Mouse (Mus musculus): ENCODE results near the gene Pctp. TPM values are rescaled to one million over a fixed set of nuclear protein-coding genes. Genes with fewer than 3 reads are reported as not detected.

Gene Pctp
- polyA plus RNA-seq, 1 experiment: 9.9 TPM

- Histone ChIP-seq H3K4me1 (ENCODE audit: control insufficient read depth, insufficient read depth, low read length) (no peaks in the 10 kb centered on the region), H3K4me3 (replicated peaks; ENCODE audit: control insufficient read depth, low read depth, low read length) (no peak overlapping the region), H3K27ac (ENCODE audit: control insufficient read depth, insufficient read depth, low read depth, low read length, poor library complexity) (no peak overlapping the region)
- TF ChIP-seq CTCF (IDR thresholded peaks at IDR 0.05; ENCODE audit: control insufficient read depth, insufficient read depth, low read length) (no peak), POLR2A (IDR thresholded peaks at IDR 0.05; ENCODE audit: borderline replicate concordance, control insufficient read depth, low read depth, low read length) (no peak)
Measured at GRCm38 (mm10) chr11:89991661-89992060, 11.0 kb downstream of the Pctp start.

DNA sequence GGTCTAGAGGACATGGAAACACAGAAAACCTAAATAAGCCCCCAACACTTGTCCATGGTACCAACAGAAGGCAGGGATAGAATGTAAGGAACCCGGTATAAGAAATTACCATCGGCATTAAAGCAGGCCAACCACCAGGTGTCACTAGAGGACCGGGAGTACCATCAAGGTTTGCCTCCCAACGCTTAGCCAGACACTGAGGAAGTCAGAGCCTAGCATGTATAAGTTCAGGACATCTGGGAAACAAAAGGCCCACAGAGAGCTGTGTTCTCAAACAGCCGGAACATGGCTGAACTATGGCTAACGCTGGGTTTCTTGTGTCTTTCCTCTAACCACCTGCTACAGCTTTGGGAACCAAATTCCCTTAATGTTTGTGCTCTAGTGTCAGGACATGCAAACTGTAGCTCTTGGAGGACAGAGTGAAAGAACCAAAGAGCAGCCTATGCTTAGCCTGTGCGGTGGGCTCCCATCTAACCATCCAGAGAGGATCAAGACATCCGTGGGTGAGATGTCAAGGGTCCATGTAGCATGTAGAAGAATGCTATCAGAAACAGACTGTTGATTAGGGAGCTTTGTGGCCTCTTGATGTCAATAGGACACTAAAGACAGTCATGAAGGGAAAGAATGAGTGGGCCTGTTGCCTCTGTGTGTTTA lies 13.6 kb downstream of the Pctp start:
- WGBS: 21% methylated on average over 8 of the region's 8 CpGs
- Histone ChIP-seq H3K4me3 (replicated peaks; ENCODE audit: control insufficient read depth, low read depth, low read length) (no peak overlapping the region), H3K4me1 (ENCODE audit: control insufficient read depth, insufficient read depth, low read length) (peaks cover 1% of the 10 kb centered on the region; the same call in 1 of the 2 replicates), H3K27ac (ENCODE audit: control insufficient read depth, insufficient read depth, low read depth, low read length, poor library complexity) (no peak overlapping the region)
- TF ChIP-seq POLR2A (IDR thresholded peaks at IDR 0.05; ENCODE audit: borderline replicate concordance, control insufficient read depth, low read depth, low read length) (no peak), CTCF (IDR thresholded peaks at IDR 0.05; ENCODE audit: control insufficient read depth, insufficient read depth, low read length) (peak; percentile 90)

GRCm38 (mm10) chr11:89986516-89986915 lies 16.2 kb downstream of the Pctp start:
- no peak for TF ChIP-seq POLR2A (IDR thresholded peaks at IDR 0.05; ENCODE audit: borderline replicate concordance, control insufficient read depth, low read depth, low read length)
- TF ChIP-seq CTCF (IDR thresholded peaks at IDR 0.05; ENCODE audit: control insufficient read depth, insufficient read depth, low read length): no peak
- Histone ChIP-seq H3K27ac (ENCODE audit: control insufficient read depth, insufficient read depth, low read depth, low read length, poor library complexity) (no peak overlapping the region), H3K4me1 (ENCODE audit: control insufficient read depth, insufficient read depth, low read length) (peaks cover 1% of the 10 kb centered on the region; the same call in 1 of the 2 replicates), H3K4me3 (replicated peaks; ENCODE audit: control insufficient read depth, low read depth, low read length) (no peak overlapping the region)
- WGBS: 88% methylated on average over 8 of the region's 8 CpGs

DNA sequence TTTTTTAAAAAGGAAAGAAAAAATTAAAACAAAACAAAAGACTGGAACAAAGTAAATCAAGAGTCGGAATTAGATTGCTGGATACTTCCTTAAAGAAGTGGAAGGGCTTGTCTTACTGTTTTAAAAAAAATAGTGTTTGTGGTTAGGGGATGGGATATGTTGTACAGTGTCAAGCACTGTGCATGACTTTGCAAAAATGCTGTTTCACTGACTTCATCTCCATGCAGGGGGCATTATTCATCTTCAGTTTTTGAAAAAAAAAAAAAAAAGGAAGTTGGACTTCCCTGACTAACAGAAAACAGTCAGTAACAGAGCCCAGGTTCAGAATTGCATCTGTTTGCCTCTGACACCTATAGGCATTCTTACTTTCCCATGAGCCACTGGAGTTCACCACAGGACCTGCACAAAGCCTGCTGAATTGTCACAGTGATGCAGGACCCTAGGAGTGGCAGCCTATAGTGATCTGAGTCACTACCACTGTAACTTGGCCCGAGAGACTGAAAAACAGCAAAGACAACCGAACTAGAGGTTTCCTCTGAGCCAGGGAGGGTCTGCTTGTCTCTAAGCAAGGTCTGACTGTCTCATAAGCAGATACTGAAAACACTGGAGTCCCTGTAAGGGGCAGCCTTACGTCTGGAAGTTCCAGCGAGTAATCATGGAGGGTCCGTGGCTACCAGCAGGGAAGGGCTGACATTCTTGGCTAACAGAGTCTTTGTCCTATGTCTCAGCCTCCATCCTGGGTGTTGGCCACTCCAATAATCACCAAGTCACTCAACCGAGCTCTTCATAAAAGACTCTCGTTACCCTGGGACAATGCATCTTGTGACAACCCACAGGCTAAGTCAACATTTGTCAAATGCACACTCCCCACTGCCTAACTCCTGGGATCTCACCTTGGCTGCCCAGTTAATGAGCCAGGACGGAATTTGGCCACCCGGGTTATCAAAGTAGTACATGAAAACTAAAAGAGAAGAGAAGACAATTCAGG lies 17.2 kb downstream of the Pctp start:
- no peak for TF ChIP-seq POLR2A (IDR thresholded peaks at IDR 0.05; ENCODE audit: borderline replicate concordance, control insufficient read depth, low read depth, low read length)
- peaks cover 1% of the 10 kb centered on the region; the same call in 1 of the 2 replicates for H3K4me1 ChIP-seq (ENCODE audit: control insufficient read depth, insufficient read depth, low read length)
- 53% methylated on average over 10 of the region's 10 CpGs for WGBS
- no peak overlapping the region for H3K4me3 ChIP-seq (replicated peaks; ENCODE audit: control insufficient read depth, low read depth, low read length)
- peak overlapping the region; percentile 55; the same call in 1 of the 2 replicates for H3K27ac ChIP-seq (ENCODE audit: control insufficient read depth, insufficient read depth, low read depth, low read length, poor library complexity)

DNA sequence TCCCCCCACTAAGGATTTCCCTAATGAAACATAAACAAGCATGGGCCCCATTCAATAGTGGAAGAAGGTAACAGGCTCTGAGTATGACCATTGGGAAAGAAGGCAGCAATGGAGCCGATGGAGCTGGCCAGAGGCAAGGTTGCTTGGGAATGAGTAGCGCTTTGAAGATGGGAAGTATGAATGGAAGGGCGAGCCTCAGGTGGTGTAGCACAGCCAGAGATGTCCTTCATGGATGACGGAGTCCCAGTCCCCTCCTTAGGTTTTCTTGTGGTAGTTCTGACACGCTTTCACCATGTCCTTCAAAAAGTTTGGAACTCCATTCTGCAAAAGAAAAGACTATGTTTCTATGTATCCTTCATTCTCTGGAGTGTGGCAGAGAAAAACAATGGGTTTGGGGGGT lies 18.3 kb downstream of the Pctp start:
- 91% methylated on average over 5 of the region's 5 CpGs for WGBS
- Histone ChIP-seq H3K27ac (ENCODE audit: control insufficient read depth, insufficient read depth, low read depth, low read length, poor library complexity) (no peak overlapping the region), H3K4me3 (replicated peaks; ENCODE audit: control insufficient read depth, low read depth, low read length) (no peak overlapping the region), H3K4me1 (ENCODE audit: control insufficient read depth, insufficient read depth, low read length) (peaks cover 1% of the 10 kb centered on the region; the same call in 1 of the 2 replicates)
- TF ChIP-seq CTCF (IDR thresholded peaks at IDR 0.05; ENCODE audit: control insufficient read depth, insufficient read depth, low read length) (no peak), POLR2A (IDR thresholded peaks at IDR 0.05; ENCODE audit: borderline replicate concordance, control insufficient read depth, low read depth, low read length) (no peak)

DNA sequence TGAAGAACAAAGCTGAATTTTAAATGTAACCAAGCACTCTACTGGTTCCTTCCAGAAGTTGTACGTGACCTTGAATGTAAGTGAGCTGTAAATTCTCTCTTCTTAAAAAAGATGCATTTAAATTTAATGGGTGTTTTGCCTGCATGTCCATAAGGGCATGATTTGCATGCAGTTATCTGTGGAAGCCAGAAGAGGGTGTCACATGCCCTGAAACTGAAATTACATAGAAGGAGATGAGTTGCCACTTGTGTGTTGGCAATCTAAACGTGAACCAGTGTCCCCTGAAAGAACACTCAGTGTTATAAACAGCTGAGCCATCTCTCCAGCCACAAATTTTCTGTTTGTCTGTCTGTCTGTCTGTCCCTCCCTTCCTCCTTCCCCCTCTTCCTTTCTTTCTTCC lies 19.8 kb downstream of the Pctp start:
- TF ChIP-seq POLR2A (IDR thresholded peaks at IDR 0.05; ENCODE audit: borderline replicate concordance, control insufficient read depth, low read depth, low read length) (no peak), CTCF (IDR thresholded peaks at IDR 0.05; ENCODE audit: control insufficient read depth, insufficient read depth, low read length) (no peak)
- 56% methylated on average over 2 of the region's 2 CpGs for WGBS
- H3K4me1 ChIP-seq (ENCODE audit: control insufficient read depth, insufficient read depth, low read length): peaks cover 1% of the 10 kb centered on the region; the same call in 1 of the 2 replicates
- no peak overlapping the region for H3K4me3 ChIP-seq (replicated peaks; ENCODE audit: control insufficient read depth, low read depth, low read length)
- H3K27ac ChIP-seq (ENCODE audit: control insufficient read depth, insufficient read depth, low read depth, low read length, poor library complexity): no peak overlapping the region

- no peak overlapping the region for H3K4me3 ChIP-seq (replicated peaks; ENCODE audit: control insufficient read depth, low read depth, low read length)
- no peak overlapping the region for H3K27ac ChIP-seq (ENCODE audit: control insufficient read depth, insufficient read depth, low read depth, low read length, poor library complexity)
- H3K4me1 ChIP-seq (ENCODE audit: control insufficient read depth, insufficient read depth, low read length): no peaks in the 10 kb centered on the region; the same call in 1 of the 2 replicates
- WGBS: 76% methylated on average over 2 of the region's 2 CpGs
- no peak for TF ChIP-seq POLR2A (IDR thresholded peaks at IDR 0.05; ENCODE audit: borderline replicate concordance, control insufficient read depth, low read depth, low read length)
- TF ChIP-seq CTCF (IDR thresholded peaks at IDR 0.05; ENCODE audit: control insufficient read depth, insufficient read depth, low read length): no peak
Measured at GRCm38 (mm10) chr11:89980106-89980505, 22.6 kb downstream of the Pctp start.
